Mouse (Mus musculus) common myeloid progenitor, adult 5-6 weeks (primary cell): Measurements from ENCODE around the gene Hspb1. TPM values are rescaled to one million over a fixed set of nuclear protein-coding genes. Genes with fewer than 3 reads are reported as not detected.

Experiments used
- ATAC-seq: replicated peaks from 2 replicates; pipeline ENCODE4 v1.8.0; 2016; ENCODE audit warnings: low read depth, mild to moderate bottlenecking, moderate TSS enrichment, inconsistent platforms; ENCODE audit not compliant: poor library complexity, severe bottlenecking
- total RNA-seq: library from RNA; stranded (forward); fragments of 200-1000, 187-1606 nt; gene quantifications from 2 replicates; pipeline ENCODE4 v1.2.3, GENCODE M21; 2017

Gene Hspb1
- total RNA-seq, 1 experiment from 2014 or later = 0.46 TPM

GRCm38 (mm10) chr5:135908185-135908584 is 20.5 kb downstream of the Hspb1 start:
- ATAC-seq = no peak

- ATAC-seq = no peak
Observed at GRCm38 (mm10) chr5:135908989-135909388, 21.3 kb downstream of the Hspb1 start.

- ATAC-seq = no peak
Observed at GRCm38 (mm10) chr5:135909646-135910045, 21.9 kb downstream of the Hspb1 start.

- no peak for ATAC-seq
Observed at GRCm38 (mm10) chr5:135910813-135911212, 23.1 kb downstream of the Hspb1 start.

GRCm38 (mm10) chr5:135911633-135912220 is 24.0 kb downstream of the Hspb1 start:
- ATAC-seq = no peak

- ATAC-seq = peak; percentile 40; the same call in 1 of the 2 replicates
Observed at GRCm38 (mm10) chr5:135913201-135913600, 25.5 kb downstream of the Hspb1 start.

GRCm38 (mm10) chr5:135914156-135914555 is 26.4 kb downstream of the Hspb1 start:
- ATAC-seq = no peak

- no peak for ATAC-seq
Observed at GRCm38 (mm10) chr5:135916051-135916565, 28.4 kb downstream of the Hspb1 start.

GRCm38 (mm10) chr5:135916601-135917000 is 28.9 kb downstream of the Hspb1 start:
- no peak for ATAC-seq

GRCm38 (mm10) chr5:135917327-135918058 is 29.8 kb downstream of the Hspb1 start:
- no peak for ATAC-seq

GRCm38 (mm10) chr5:135918059-135918437 is 30.3 kb downstream of the Hspb1 start:
- ATAC-seq = no peak

- ATAC-seq = no peak
Observed at GRCm38 (mm10) chr5:135918593-135918992, 30.9 kb downstream of the Hspb1 start.

- ATAC-seq = no peak
Observed at GRCm38 (mm10) chr5:135919902-135920301, 32.2 kb downstream of the Hspb1 start.

GRCm38 (mm10) chr5:135923901-135924300 is 36.2 kb downstream of the Hspb1 start:
- no peak for ATAC-seq

- no peak for ATAC-seq
Observed at GRCm38 (mm10) chr5:135929685-135930424, 42.1 kb downstream of the Hspb1 start.

GRCm38 (mm10) chr5:135931526-135931925 is 43.8 kb downstream of the Hspb1 start:
- no peak for ATAC-seq

- no peak for ATAC-seq
Observed at GRCm38 (mm10) chr5:135932359-135932758, 44.6 kb downstream of the Hspb1 start.

GRCm38 (mm10) chr5:135933222-135933899 is 45.6 kb downstream of the Hspb1 start:
- no peak for ATAC-seq

- ATAC-seq = peak; percentile 55
Observed at GRCm38 (mm10) chr5:135933900-135934441, 46.3 kb downstream of the Hspb1 start.
